24 mouse cellular contexts compared by ENCODE assay signal in the genomic region with DNA sequence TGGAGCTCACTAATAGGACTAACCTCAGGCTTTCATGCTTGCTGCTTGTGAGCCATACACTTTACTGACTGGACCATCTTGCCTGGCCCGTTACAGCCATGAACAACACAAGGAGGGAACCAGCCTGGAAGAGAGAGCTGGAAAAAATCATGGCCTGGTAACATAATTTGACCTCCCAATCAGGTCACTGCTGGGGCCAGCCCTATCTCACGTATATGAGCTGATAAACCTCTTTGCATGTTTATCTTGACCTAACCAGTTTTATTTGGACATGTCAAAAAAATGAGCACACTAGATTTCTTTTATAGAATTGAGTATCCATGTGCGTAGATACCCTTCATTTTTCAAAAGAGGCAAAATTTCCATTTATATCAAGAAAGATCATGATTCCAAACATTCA.
"Had no signal": no experiment of that assay in that cellular context is flagged by ENCODE, and none has a peak within 500 bp of the region (broad histone marks: within the 10 kb centered on the region; RNA-seq: fewer than 3 reads in every experiment).

No protein-coding gene starts in this region.

- H3K36me3 ChIP-seq: heart, embryonic 10.5 days; heart, embryonic 12.5 days; hindbrain, embryonic 10.5 days; hindbrain, embryonic 12.5 days; intestine, embryonic 15.5 days; limb, embryonic 10.5 days; limb, embryonic 12.5 days had no signal

- H3K9ac ChIP-seq: heart, embryonic 12.5 days; hindbrain, embryonic 12.5 days; hindbrain, embryonic 14.5 days; intestine, embryonic 15.5 days; limb, embryonic 12.5 days had no signal

- H3K4me2 ChIP-seq: heart, embryonic 12.5 days; hindbrain, embryonic 12.5 days; hindbrain, embryonic 14.5 days; intestine, embryonic 15.5 days; limb, embryonic 12.5 days had no signal

- H3K4me1 ChIP-seq: heart, embryonic 10.5 days; heart, embryonic 12.5 days; hindbrain, embryonic 12.5 days; intestine, embryonic 15.5 days; limb, embryonic 10.5 days; limb, embryonic 12.5 days had no signal

- DNase-seq: gastrocnemius, adult 2 months; gastrocnemius, postnatal 10 days; gastrocnemius, postnatal 25 days; heart, adult 18-20 months; heart, postnatal 10 days; heart, postnatal 4 days; kidney, adult 18-20 months; kidney, adult 8-10 months; kidney, postnatal 10 days; kidney, postnatal 25 days; kidney, postnatal 4 days had no signal

- H3K4me3 ChIP-seq: gastrocnemius, adult 2 months; heart, embryonic 10.5 days; heart, embryonic 12.5 days; hindbrain, embryonic 10.5 days; hindbrain, embryonic 12.5 days; intestine, embryonic 15.5 days; layer of hippocampus, adult 2 months; left cerebral cortex, adult 2 months; limb, embryonic 10.5 days; limb, embryonic 12.5 days had no signal

- H3K27me3 ChIP-seq: heart, embryonic 12.5 days; hindbrain, embryonic 12.5 days; intestine, embryonic 15.5 days; limb, embryonic 12.5 days had no signal

- ATAC-seq: hindbrain, embryonic 16.5 days; inflammation-experienced regulatory T-cells, adult 6 months; intestine, embryonic 15.5 days; intestine, postnatal 0 days had no signal

- H3K9me3 ChIP-seq: heart, embryonic 10.5 days; heart, embryonic 12.5 days; hindbrain, embryonic 10.5 days; hindbrain, embryonic 12.5 days; intestine, embryonic 15.5 days; limb, embryonic 10.5 days; limb, embryonic 12.5 days had no signal

- H3K27ac ChIP-seq: gastrocnemius, adult 2 months; heart, embryonic 10.5 days; hindbrain, embryonic 10.5 days; hindbrain, embryonic 12.5 days; hindbrain, embryonic 14.5 days; intestine, embryonic 15.5 days; layer of hippocampus, adult 2 months; left cerebral cortex, adult 2 months; limb, embryonic 10.5 days; limb, embryonic 12.5 days had no signal
